Mouse (Mus musculus): ENCODE measurements at regions not wholly inside any gene's neighbourhood (a gene's known extent, or its start where the extent isn't known, plus 50 kb on each side); places are given as distances from the start of the nearest gene placed in this dataset.

- H3K9me3 ChIP-seq (ENCODE audit: control insufficient read depth, insufficient read depth, low read depth, low read length), result no peaks in the 10 kb centered on the region
- in situ Hi-C loops (cut with MboI; ENCODE audit: low sequenced_read_pairs in 2 of 2, unreplicated experiment in 2 of 2), result no loop called here
- no peaks in the 10 kb centered on the region for H3K36me3 ChIP-seq (ENCODE audit: control insufficient read depth, insufficient read depth, low read length, poor library complexity, severe bottlenecking)
Measured at GRCm38 (mm10) chr13:89387416-89387815, 152.2 kb upstream of the Hapln1 start.

GRCm38 (mm10) chr13:89389149-89389548 is 150.4 kb upstream of the Hapln1 start:
- in situ Hi-C loops (cut with MboI; ENCODE audit: low sequenced_read_pairs in 2 of 2, unreplicated experiment in 2 of 2), result no loop called here
- DNase-seq (ENCODE audit: low read depth, low spot score), result no peak
- Histone ChIP-seq H3K4me1 (ENCODE audit: control insufficient read depth in 2 of 2, insufficient read depth in 2 of 2, low read length in 2 of 2, poor library complexity in 1 of 2) (no peaks in the 10 kb centered on the region), H3K4me3 (ENCODE audit: insufficient read depth in 1 of 2, low read depth in 1 of 2, low read length in 2 of 2, poor library complexity in 1 of 2, severe bottlenecking in 1 of 2) (no peak overlapping the region), H3K27ac (ENCODE audit: insufficient read depth, low read depth, low read length, poor library complexity, severe bottlenecking) (no peak overlapping the region), H3K9ac (ENCODE audit: insufficient read depth, low read depth, low read length, poor library complexity, severe bottlenecking) (no peak overlapping the region), H3K9me3 (ENCODE audit: control insufficient read depth, insufficient read depth, low read depth, low read length) (no peaks in the 10 kb centered on the region), H3K36me3 (ENCODE audit: control insufficient read depth, insufficient read depth, low read length, poor library complexity, severe bottlenecking) (no peaks in the 10 kb centered on the region)
- TF ChIP-seq MAFK (IDR thresholded peaks at IDR 0.05; ENCODE audit: insufficient read depth, low read depth, low read length), result no peak
- no peak for TF ChIP-seq ZC3H11A (IDR thresholded peaks at IDR 0.05; ENCODE audit: borderline replicate concordance, low read depth, low read length)
- no peak for TF ChIP-seq ZNF384 (IDR thresholded peaks at IDR 0.05; ENCODE audit: low read depth, low read length)
- TF ChIP-seq CHD2 (IDR thresholded peaks at IDR 0.05; ENCODE audit: low read depth, low read length), result no peak
- TF ChIP-seq HCFC1 (IDR thresholded peaks at IDR 0.05; ENCODE audit: borderline replicate concordance, insufficient read depth, low read length), result no peak

More at GRCm38 (mm10) chr13:89387416-89387815, 152.2 kb upstream of the Hapln1 start:
- H3K4me1 ChIP-seq (ENCODE audit: control insufficient read depth in 2 of 2, insufficient read depth in 2 of 2, low read length in 2 of 2, poor library complexity in 1 of 2), result no peaks in the 10 kb centered on the region
- no peak for DNase-seq (ENCODE audit: low read depth, low spot score)
- H3K4me3 ChIP-seq (ENCODE audit: insufficient read depth in 1 of 2, low read depth in 1 of 2, low read length in 2 of 2, poor library complexity in 1 of 2, severe bottlenecking in 1 of 2), result no peak overlapping the region
- TF ChIP-seq CHD2 (IDR thresholded peaks at IDR 0.05; ENCODE audit: low read depth, low read length) (no peak), ZNF384 (IDR thresholded peaks at IDR 0.05; ENCODE audit: low read depth, low read length) (no peak), MAFK (IDR thresholded peaks at IDR 0.05; ENCODE audit: insufficient read depth, low read depth, low read length) (no peak), HCFC1 (IDR thresholded peaks at IDR 0.05; ENCODE audit: borderline replicate concordance, insufficient read depth, low read length) (no peak), ZC3H11A (IDR thresholded peaks at IDR 0.05; ENCODE audit: borderline replicate concordance, low read depth, low read length) (no peak)
- H3K27ac ChIP-seq (ENCODE audit: insufficient read depth, low read depth, low read length, poor library complexity, severe bottlenecking), result no peak overlapping the region
- no peak overlapping the region for H3K9ac ChIP-seq (ENCODE audit: insufficient read depth, low read depth, low read length, poor library complexity, severe bottlenecking)

- no peak for TF ChIP-seq ZNF384 (IDR thresholded peaks at IDR 0.05; ENCODE audit: low read depth, low read length)
- DNase-seq (ENCODE audit: low read depth, low spot score), result no peak
- H3K27ac ChIP-seq (ENCODE audit: insufficient read depth, low read depth, low read length, poor library complexity, severe bottlenecking), result no peak overlapping the region
- no peaks in the 10 kb centered on the region for H3K36me3 ChIP-seq (ENCODE audit: control insufficient read depth, insufficient read depth, low read length, poor library complexity, severe bottlenecking)
- no peak overlapping the region for H3K4me3 ChIP-seq (ENCODE audit: insufficient read depth in 1 of 2, low read depth in 1 of 2, low read length in 2 of 2, poor library complexity in 1 of 2, severe bottlenecking in 1 of 2)
- H3K9ac ChIP-seq (ENCODE audit: insufficient read depth, low read depth, low read length, poor library complexity, severe bottlenecking), result no peak overlapping the region
- no peaks in the 10 kb centered on the region for H3K4me1 ChIP-seq (ENCODE audit: control insufficient read depth in 2 of 2, insufficient read depth in 2 of 2, low read length in 2 of 2, poor library complexity in 1 of 2)
- in situ Hi-C loops (cut with MboI; ENCODE audit: low sequenced_read_pairs in 2 of 2, unreplicated experiment in 2 of 2), result no loop called here
- H3K9me3 ChIP-seq (ENCODE audit: control insufficient read depth, insufficient read depth, low read depth, low read length), result no peaks in the 10 kb centered on the region
Measured at GRCm38 (mm10) chr13:89394717-89395344, 144.8 kb upstream of the Hapln1 start.

- H3K9me3 ChIP-seq (ENCODE audit: control insufficient read depth, insufficient read depth, low read depth, low read length), result no peaks in the 10 kb centered on the region
- H3K4me1 ChIP-seq (ENCODE audit: control insufficient read depth in 2 of 2, insufficient read depth in 2 of 2, low read length in 2 of 2, poor library complexity in 1 of 2), result no peaks in the 10 kb centered on the region
- H3K9ac ChIP-seq (ENCODE audit: insufficient read depth, low read depth, low read length, poor library complexity, severe bottlenecking), result no peak overlapping the region
- H3K27ac ChIP-seq (ENCODE audit: insufficient read depth, low read depth, low read length, poor library complexity, severe bottlenecking), result no peak overlapping the region
- no peak overlapping the region for H3K4me3 ChIP-seq (ENCODE audit: insufficient read depth in 1 of 2, low read depth in 1 of 2, low read length in 2 of 2, poor library complexity in 1 of 2, severe bottlenecking in 1 of 2)
- TF ChIP-seq MAFK (IDR thresholded peaks at IDR 0.05; ENCODE audit: insufficient read depth, low read depth, low read length) (no peak), HCFC1 (IDR thresholded peaks at IDR 0.05; ENCODE audit: borderline replicate concordance, insufficient read depth, low read length) (no peak), ZC3H11A (IDR thresholded peaks at IDR 0.05; ENCODE audit: borderline replicate concordance, low read depth, low read length) (no peak), CHD2 (IDR thresholded peaks at IDR 0.05; ENCODE audit: low read depth, low read length) (no peak), ZNF384 (IDR thresholded peaks at IDR 0.05; ENCODE audit: low read depth, low read length) (no peak)
- in situ Hi-C loops (cut with MboI; ENCODE audit: low sequenced_read_pairs in 2 of 2, unreplicated experiment in 2 of 2), result no loop called here
- H3K36me3 ChIP-seq (ENCODE audit: control insufficient read depth, insufficient read depth, low read length, poor library complexity, severe bottlenecking), result no peaks in the 10 kb centered on the region
- no peak for DNase-seq (ENCODE audit: low read depth, low spot score)
Measured at GRCm38 (mm10) chr13:89395851-89396250, 143.7 kb upstream of the Hapln1 start.

All from ES-E14 (cell line).